Mouse (Mus musculus): ENCODE measurements around the gene Tubg1. TPM values are rescaled to one million over a fixed set of nuclear protein-coding genes. Genes with fewer than 3 reads are reported as not detected.

Gene Tubg1
- polyA plus RNA-seq, 1 experiment = 27.3 TPM

GRCm38 (mm10) chr11:101167211-101167962, 47.6 kb downstream of the Tubg1 start:
- H3K4me1 ChIP-seq (ENCODE audit: control insufficient read depth, insufficient read depth, low read length) = peaks cover 22% of the 10 kb centered on the region
- peaks cover 4% of the 10 kb centered on the region for H3K27me3 ChIP-seq (ENCODE audit: control insufficient read depth, insufficient read depth, low read length)

GRCm38 (mm10) chr11:101167963-101168300, 48.2 kb downstream of the Tubg1 start:
- Histone ChIP-seq H3K4me3 (ENCODE audit: control insufficient read depth, low read depth, low read length) (no peak overlapping the region), H3K4me1 (ENCODE audit: control insufficient read depth, insufficient read depth, low read length) (peaks cover 23% of the 10 kb centered on the region), H3K27ac (ENCODE audit: control insufficient read depth, insufficient read depth, low read depth, low read length) (no peak overlapping the region), H3K36me3 (ENCODE audit: control insufficient read depth, insufficient read depth, low read length) (no peaks in the 10 kb centered on the region), H3K27me3 (ENCODE audit: control insufficient read depth, insufficient read depth, low read length) (peaks cover 4% of the 10 kb centered on the region)
- no peak for TF ChIP-seq CTCF (IDR thresholded peaks at IDR 0.05; ENCODE audit: control insufficient read depth, insufficient read depth, insufficient replicate concordance, low read depth, low read length)
- TF ChIP-seq POLR2A (IDR thresholded peaks at IDR 0.05; ENCODE audit: control insufficient read depth, low read depth, low read length) = no peak

More at GRCm38 (mm10) chr11:101167211-101167962, 47.6 kb downstream of the Tubg1 start:
- no peak for TF ChIP-seq POLR2A (IDR thresholded peaks at IDR 0.05; ENCODE audit: control insufficient read depth, low read depth, low read length)
- no peak for TF ChIP-seq CTCF (IDR thresholded peaks at IDR 0.05; ENCODE audit: control insufficient read depth, insufficient read depth, insufficient replicate concordance, low read depth, low read length)
- Histone ChIP-seq H3K36me3 (ENCODE audit: control insufficient read depth, insufficient read depth, low read length) (no peaks in the 10 kb centered on the region), H3K27ac (ENCODE audit: control insufficient read depth, insufficient read depth, low read depth, low read length) (no peak overlapping the region), H3K4me3 (ENCODE audit: control insufficient read depth, low read depth, low read length) (no peak overlapping the region)

GRCm38 (mm10) chr11:101168301-101168980, 48.7 kb downstream of the Tubg1 start:
- H3K4me1 ChIP-seq (ENCODE audit: control insufficient read depth, insufficient read depth, low read length) = peaks cover 24% of the 10 kb centered on the region
- TF ChIP-seq CTCF (IDR thresholded peaks at IDR 0.05; ENCODE audit: control insufficient read depth, insufficient read depth, insufficient replicate concordance, low read depth, low read length) = no peak
- no peak for TF ChIP-seq POLR2A (IDR thresholded peaks at IDR 0.05; ENCODE audit: control insufficient read depth, low read depth, low read length)
- H3K27ac ChIP-seq (ENCODE audit: control insufficient read depth, insufficient read depth, low read depth, low read length) = no peak overlapping the region
- no peak overlapping the region for H3K4me3 ChIP-seq (ENCODE audit: control insufficient read depth, low read depth, low read length)
- peaks cover 4% of the 10 kb centered on the region for H3K27me3 ChIP-seq (ENCODE audit: control insufficient read depth, insufficient read depth, low read length)
- H3K36me3 ChIP-seq (ENCODE audit: control insufficient read depth, insufficient read depth, low read length) = no peaks in the 10 kb centered on the region

DNA sequence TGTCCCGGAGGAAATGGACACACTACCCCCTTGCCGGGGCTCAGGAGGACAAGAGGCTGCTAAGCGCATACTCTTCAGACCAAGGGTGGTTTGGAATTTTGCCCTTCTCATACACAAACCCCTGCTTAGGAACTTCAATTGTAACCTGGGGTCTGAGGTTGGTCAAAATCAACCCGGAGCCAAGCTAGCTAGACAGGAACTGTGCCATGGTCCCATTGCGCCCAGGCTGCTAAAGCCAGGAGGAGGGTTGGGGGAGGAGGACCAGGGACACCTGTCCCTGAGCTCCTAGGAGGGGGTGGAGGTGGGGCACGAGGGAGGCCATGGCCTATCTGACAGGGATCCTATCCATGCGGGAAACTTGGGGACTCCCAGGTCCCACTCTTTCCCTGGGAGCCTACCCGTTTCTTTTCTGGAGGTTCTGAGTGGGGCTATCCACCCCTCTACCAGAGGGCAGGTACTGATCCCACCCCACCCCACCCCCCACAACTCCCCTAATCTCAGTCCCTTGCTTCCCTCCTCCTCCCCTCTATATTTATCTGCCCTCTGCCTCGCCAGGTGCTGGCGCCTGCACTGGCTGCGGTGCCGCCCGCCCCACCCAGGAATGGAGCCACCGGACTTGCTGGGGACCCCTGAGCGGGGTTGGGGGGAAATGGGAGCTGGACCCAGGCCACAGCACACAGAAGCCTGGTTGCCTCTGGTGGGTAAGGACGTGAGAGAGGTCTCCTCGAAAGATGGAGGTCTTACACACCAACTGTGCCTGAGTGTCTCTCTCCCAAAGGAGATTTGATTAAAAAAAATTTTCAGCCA, 49.8 kb downstream of the Tubg1 start:
- Histone ChIP-seq H3K36me3 (ENCODE audit: control insufficient read depth, insufficient read depth, low read length) (no peaks in the 10 kb centered on the region), H3K4me3 (ENCODE audit: control insufficient read depth, low read depth, low read length) (peak overlapping the region; percentile 83), H3K27ac (ENCODE audit: control insufficient read depth, insufficient read depth, low read depth, low read length) (no peak overlapping the region), H3K4me1 (ENCODE audit: control insufficient read depth, insufficient read depth, low read length) (peaks cover 21% of the 10 kb centered on the region), H3K27me3 (ENCODE audit: control insufficient read depth, insufficient read depth, low read length) (peaks cover 4% of the 10 kb centered on the region)
- TF ChIP-seq CTCF (IDR thresholded peaks at IDR 0.05; ENCODE audit: control insufficient read depth, insufficient read depth, insufficient replicate concordance, low read depth, low read length) (no peak), POLR2A (IDR thresholded peaks at IDR 0.05; ENCODE audit: control insufficient read depth, low read depth, low read length) (no peak)

GRCm38 (mm10) chr11:101170354-101170810, 50.6 kb downstream of the Tubg1 start, which contains the start of gene Cntnap1:
Gene Cntnap1 (plus strand): TSS chr11:101170523.
- H3K4me1 ChIP-seq (ENCODE audit: control insufficient read depth, insufficient read depth, low read length) = peaks cover 21% of the 10 kb centered on the region
- no peaks in the 10 kb centered on the region for H3K36me3 ChIP-seq (ENCODE audit: control insufficient read depth, insufficient read depth, low read length)
- TF ChIP-seq CTCF (IDR thresholded peaks at IDR 0.05; ENCODE audit: control insufficient read depth, insufficient read depth, insufficient replicate concordance, low read depth, low read length) (no peak), POLR2A (IDR thresholded peaks at IDR 0.05; ENCODE audit: control insufficient read depth, low read depth, low read length) (no peak)
- peak within 1 kb of the TSS; percentile 41 for H3K27ac ChIP-seq (ENCODE audit: control insufficient read depth, insufficient read depth, low read depth, low read length)
- H3K4me3 ChIP-seq (ENCODE audit: control insufficient read depth, low read depth, low read length) = peak within 1 kb of the TSS; percentile 83
- peaks cover 2% of the 10 kb centered on the region; the same call in 1 of the 2 replicates for H3K27me3 ChIP-seq (ENCODE audit: control insufficient read depth, insufficient read depth, low read length)

GRCm38 (mm10) chr11:101170811-101171610, 51.3 kb downstream of the Tubg1 start, which contains the start of gene Plekhh3:
Gene Plekhh3 (minus strand): TSS chr11:101171351.
- Histone ChIP-seq H3K27me3 (ENCODE audit: control insufficient read depth, insufficient read depth, low read length) (peaks cover 2% of the 10 kb centered on the region; the same call in 1 of the 2 replicates), H3K36me3 (ENCODE audit: control insufficient read depth, insufficient read depth, low read length) (no peaks in the 10 kb centered on the region), H3K4me1 (ENCODE audit: control insufficient read depth, insufficient read depth, low read length) (peaks cover 24% of the 10 kb centered on the region), H3K27ac (ENCODE audit: control insufficient read depth, insufficient read depth, low read depth, low read length) (peak within 1 kb of the TSS; percentile 52), H3K4me3 (ENCODE audit: control insufficient read depth, low read depth, low read length) (peak within 1 kb of the TSS; percentile 83)
- TF ChIP-seq POLR2A (IDR thresholded peaks at IDR 0.05; ENCODE audit: control insufficient read depth, low read depth, low read length) (no peak; the same call in 1 of the 2 replicates), CTCF (IDR thresholded peaks at IDR 0.05; ENCODE audit: control insufficient read depth, insufficient read depth, insufficient replicate concordance, low read depth, low read length) (no peak)
